Mouse (Mus musculus): ENCODE results near the gene Wdr63.

DNA sequence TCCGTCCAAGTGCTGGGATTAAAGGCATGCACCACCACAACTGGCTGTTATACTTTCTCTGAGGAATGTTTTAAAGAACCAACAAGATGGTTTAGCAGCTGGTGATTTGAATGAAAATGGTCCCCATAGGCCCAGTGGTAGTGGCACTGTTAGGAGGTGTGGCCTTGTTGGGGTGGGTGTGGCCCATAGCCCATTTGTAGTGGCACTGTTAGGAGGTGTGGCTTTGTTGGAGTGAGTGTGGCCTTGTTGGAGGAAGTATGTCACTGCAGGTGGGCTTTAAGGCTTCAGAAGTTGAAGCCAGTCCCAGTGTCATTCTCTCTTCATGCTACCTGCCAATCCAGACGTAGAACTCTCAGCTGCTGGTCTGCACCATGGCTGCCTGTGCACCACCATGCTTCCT, 79.5 kb downstream of the Wdr63 start:
- TF ChIP-seq CTCF (IDR thresholded peaks at IDR 0.05; ENCODE audit: low read depth, low read length) (no peak), POLR2A (IDR thresholded peaks at IDR 0.05; ENCODE audit: extremely low read depth, insufficient read depth, low read length) (no peak)

Measured in liver, adult 2 months (tissue).